Mouse (Mus musculus) kidney, postnatal 25 days (tissue): ENCODE measurements at regions not wholly inside any gene's neighbourhood (a gene's known extent, or its start where the extent isn't known, plus 50 kb on each side); places are given as distances from the start of the nearest gene placed in this dataset.

ENCODE experiments used
- DNase-seq, 2 experiments: peaks; one replicate each; pipeline ENCODE4 v3.0.0; 2021; ENCODE audit warnings: mixed read lengths in 2 of 2

DNA sequence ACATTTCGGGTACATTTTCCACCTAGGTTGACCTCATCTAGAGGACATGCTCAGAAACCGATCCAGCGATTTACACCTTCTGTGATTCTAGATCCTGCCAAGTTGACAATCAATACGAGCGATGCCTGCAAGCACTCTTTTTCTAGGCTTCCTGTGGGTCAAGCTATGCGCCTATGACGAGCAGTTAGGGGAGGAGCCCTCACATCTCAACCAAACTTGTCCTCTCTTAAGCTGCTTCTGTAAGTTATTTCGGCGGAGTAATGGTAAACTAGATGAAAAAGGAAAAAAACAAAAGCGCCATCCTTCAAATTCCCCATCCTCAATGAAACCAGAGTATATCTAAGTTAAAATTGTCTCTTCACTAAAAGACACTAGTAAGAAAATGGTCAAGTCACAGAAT is 858.5 kb downstream of the Zfp704 start:
- DNase-seq, result no peak

DNA sequence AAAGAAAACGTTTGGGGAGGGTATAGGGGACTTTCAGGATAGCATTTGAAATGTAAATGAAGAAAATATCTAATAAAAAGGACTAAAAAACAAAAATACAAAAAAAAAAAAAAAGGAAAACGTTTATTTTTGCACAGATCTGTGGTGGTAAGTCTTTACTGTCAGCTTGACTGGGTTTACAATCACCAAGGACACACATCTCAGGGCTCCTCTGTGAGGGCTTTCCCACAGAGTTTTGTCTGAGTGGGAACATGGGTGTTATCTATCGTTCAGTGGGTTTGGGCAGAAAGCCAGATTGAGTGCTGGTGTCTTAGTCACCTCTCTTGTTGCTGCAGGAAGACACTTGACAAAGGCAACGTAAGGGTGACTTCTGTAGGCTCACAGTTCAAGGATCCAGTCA is 859.0 kb downstream of the Zfp704 start:
- DNase-seq, result no peak

DNA sequence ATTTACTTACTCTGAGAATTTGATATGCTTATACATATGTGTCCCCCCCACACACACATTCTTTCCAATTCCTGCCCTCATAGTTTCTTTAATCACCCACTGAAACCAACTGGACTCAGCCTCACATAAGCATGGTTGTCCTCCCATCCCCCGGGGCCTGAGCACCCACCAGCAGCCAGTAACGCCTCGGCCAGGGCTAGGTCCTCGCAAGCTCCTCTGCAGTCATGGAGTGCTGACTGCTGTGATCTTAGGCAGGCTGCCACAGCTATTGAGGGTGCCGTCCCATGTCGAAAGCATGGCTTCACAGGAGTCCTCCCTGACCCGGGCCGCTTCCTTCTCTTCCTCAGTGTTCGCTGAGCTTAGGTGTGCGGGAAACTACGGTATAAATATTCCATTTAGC is 859.7 kb downstream of the Zfp704 start:
- no peak for DNase-seq

DNA sequence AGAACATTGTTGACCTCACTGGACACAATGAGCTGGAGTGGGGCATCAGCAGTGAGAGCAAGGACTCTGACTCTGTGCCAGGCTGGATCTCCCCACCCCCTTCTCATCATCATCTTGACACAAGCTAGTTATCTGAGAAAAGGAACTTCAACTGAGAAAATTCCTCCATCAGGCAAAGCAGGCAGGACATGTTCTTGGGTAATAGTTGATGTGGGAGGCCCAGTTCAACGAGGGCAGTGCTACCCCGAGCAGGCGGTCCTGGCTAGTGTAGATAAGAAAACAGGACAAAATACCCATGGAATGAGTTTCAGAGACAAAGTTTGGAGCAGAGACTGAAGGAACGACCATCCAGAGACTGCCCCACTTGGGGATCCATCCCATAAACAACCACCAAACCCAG is 862.7 kb downstream of the Zfp704 start:
- no peak for DNase-seq

DNA sequence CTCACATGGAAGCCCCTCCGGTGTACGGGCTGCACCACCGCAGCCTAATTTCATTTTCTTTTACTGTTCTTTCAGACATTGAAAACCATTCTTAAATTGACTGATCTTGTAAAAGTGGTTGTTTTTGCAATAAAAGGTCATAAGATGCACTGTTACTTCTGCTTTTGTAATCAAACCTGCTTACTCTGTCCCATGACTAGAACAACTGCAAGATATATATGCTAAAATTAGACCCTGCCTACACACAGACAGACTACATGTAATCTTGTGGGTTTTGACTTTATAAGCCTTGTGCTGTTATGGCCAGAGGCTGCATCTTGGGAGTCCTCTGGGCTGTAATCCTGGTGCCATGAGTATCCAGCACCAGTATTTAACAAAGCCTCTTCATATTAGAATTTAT is 863.2 kb downstream of the Zfp704 start:
- no peak for DNase-seq

DNA sequence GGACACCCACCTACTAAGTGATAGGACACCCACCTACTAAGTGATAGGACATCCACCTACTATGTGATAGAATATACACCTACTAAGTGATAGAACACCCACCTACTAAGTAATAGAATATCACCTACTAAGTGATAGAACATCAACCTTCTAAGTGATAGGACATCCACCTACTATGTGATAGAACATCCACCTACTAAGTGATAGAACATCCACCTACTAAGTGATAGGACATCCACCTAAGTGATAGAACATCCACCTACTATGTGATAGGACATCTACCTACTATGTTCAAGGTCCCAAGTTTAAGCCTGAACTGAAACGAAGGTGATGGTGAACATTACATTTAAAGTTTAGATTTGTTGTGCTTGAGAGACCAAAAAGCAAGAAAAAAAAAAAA is 863.8 kb downstream of the Zfp704 start:
- DNase-seq, result no peak

DNA sequence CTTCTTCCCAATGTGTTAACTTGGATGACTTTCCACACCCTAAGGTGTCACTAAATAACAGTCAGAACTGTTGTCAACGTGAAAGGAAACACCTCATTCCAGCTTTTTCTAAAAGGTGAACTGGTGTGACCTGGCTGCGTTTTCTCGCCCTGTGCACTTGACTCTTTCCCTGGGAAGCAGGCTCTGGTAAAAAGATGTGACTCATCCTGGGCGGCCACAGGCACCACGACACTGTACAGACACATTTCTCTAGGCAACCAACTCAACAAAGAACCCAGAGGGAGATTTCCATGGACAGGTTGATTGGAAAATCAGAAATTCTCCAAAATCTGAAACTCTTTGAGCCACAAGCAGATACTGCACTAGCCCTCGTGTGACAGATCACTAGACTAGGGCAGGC is 865.0 kb downstream of the Zfp704 start:
- no peak for DNase-seq

DNA sequence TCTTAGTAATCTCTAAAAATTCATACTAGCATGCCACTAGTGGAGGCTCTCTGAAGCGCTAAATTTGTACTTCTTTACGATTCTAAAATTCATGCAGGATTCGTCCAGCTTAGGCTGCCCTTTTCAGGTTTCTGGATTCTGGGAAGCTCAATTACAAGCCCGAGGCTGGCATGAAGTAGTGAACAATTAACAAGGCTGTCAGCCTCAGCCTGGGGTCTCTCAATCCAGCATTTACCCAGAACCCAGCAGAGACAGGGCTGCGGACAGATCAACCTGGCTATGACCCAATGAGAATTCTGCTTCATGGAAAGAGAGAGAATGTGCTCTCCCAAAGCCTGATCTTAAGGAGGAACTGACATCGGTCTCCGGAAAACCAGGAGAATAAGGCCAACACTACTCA is 866.2 kb downstream of the Zfp704 start:
- no peak for DNase-seq

DNA sequence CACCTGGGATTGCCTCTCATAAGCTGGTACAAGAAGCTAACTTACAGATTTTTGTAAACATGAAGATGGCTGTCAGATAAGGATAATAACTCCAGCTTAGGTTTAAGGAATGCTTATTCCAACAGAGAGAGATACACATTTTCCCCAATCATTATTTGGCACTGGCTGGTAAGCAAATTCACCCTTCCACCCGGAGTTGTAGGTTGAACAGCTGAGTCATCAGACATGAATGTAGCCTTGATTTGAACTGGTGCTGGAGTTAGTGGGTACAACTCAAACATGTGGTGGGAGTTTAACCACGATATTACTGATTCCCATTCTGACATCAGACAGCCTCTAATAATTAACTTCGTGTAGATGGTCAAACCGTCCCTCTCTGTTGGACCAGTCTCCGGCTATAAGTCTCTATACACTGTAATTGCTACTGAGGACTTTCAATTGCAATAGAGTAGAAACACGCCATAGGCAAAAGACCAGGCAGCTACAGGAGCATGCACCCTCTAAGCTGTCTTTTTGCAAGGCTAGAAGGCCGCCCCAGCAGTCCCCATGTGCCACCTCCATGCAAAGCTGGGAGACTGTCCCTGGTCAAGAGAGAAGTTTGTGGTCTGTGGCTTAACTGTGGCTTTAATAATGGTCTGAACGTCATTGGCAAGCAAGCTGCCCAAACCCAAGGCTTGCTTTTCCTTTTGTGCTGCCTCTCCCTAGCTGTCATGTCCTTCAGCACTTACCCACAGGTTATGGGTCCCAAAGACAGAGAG is 868.4 kb downstream of the Zfp704 start:
- no peak for DNase-seq

DNA sequence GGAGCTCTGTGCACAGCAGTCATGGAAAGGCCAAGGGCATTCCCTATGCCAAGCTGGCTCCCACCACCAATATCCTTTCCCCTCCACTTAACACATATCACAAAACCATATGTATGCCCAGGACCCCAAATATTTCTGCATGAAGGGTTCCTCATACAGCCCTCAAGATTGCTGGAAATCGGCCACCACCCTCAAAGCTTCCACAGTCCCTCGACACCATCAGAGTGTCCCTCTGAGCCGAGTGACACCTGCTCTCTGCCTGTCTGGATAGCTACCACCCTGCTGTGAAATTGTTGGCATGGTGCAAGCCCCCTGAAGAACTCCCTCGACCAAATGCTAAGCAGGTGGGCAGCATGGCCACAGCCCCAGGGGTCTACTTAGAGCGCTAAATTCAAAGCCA is 869.2 kb downstream of the Zfp704 start:
- DNase-seq, result no peak

DNA sequence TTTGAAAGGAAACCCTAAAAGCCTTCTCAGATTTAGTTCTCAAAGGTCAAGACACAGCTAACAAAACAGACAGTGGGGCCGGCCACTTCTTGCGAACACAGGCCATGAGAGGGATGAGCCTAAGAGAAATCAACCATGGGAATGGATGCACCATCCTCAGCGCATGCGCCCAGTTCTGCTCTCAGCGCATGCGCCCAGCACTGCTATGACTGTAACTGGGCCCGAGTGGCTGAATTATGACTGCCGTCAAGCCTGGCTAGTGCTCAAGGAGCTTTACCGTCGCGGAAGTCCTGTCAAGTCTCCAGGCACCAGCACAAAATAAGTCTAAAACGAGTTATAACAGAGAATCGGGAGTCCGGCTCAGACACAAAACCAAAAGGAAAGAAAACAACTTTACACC is 870.6 kb downstream of the Zfp704 start:
- DNase-seq, result no peak

DNA sequence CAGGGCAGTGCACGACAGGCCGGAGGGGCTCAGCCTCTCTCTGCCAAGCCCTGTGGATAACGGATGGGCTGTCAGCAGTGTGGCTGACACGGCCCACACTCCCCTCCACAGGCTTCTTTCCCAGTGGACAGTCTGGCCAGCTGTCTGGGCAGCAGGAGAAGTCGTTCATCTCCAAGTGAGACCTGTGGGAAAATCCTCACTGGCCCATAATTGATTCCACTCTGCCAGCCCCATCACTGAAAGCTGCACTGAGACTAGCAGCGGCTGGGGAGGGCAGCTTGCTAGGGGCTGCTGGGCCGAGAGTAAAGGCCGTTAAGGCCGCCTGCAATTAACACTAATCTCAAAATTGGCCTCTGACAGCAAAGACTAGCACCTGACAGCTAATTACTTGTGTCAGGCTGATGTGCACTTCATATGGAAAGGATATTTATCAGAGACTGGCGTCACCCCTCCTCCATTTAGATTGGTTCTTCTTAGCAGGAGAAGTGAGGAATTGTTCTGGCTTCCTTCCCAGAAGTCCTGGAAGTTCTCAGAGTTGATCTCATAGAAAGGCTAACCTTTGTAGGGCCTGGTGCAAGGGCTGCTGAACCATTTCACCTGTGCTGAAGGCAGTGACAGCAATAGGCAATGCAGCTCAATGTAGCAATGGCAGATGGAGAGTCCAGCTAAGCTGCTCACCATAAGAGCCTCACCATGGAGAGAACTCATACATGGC is 873.5 kb downstream of the Zfp704 start:
- no peak for DNase-seq

DNA sequence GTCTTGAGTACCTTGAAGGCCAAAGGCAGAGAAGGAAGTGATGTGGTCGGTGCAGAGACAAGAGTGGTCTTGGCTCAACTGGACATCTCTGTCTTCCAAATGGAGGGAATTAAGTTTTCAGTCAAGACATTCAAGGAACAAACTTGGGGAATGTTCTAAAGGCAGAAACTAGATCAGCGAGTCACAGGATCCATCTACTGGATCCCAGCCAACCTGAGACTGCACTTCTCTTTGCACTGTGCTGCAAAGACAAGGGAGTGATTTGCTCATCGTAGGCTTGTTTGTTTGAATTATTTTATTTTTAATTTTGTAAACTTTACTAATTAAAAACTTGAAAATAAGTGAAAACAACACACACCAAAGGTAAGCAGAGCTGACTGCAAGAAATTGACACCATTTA is 875.8 kb downstream of the Zfp704 start:
- no peak for DNase-seq

DNA sequence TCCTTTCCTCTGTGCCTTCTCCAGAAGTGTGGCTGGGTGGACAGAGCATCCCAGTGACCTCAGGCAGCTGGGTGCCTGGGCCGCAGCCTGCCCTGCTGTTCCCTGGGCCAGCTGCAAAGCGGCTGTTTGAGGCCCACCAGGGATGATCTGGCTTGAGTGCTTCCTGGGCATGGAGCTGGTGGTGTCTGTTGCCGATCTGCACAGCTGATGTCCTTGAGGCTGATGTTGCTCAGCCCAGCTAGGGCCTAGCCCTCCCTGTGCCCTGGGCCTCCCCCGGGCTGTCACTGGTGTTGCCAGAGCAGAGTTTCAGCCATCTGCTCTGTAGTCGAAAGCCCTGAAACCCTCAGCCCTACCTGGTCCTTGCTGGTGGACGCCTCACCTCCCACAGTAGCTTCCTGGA is 878.5 kb downstream of the Zfp704 start:
- no peak for DNase-seq

DNA sequence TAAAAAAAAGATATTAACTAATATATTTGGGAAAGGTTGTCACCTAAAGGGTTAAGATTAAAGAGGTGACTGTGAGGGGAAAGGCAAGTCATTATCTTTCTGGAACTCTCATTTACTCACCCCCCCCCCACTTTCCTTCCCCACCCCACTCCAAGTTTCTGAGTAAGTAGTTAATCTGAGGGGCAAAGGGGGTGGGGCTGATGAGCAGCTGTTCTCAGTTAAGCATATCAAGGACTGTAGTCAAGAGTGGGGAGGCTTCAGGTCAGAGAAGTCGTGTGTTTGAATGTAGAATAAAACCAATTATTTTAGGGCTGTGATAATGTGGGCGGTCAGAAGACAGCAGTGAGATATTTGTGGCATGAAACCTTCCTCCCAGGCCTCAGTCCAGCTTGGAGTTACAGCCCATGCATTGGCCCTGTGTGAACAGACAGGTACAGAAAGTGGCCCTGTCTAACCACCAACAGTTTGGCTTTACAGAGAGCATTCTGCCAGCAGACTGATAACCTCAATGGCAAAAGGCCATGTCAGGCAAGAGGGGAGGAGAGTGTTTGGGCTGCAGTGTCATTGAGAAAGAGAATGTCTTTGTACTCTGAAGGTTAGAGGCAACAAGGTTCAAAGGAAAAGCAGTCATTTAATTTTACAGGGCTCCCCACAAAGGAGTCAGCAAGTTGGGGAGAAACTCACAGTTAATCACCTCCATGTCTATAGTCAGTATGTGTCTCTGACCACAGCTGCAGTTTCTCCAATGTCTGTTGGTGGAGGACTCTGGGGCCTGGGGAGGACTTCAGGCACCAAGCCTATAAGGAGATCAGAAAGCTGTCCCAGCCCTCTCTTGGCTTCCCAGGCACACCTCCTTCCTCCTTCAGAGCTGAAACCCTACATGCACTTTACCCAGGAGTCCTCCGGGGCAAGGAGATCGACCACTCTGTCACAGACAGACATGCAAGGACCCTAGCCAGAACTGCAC is 888.0 kb downstream of the Zfp704 start:
- DNase-seq, result no peak

DNA sequence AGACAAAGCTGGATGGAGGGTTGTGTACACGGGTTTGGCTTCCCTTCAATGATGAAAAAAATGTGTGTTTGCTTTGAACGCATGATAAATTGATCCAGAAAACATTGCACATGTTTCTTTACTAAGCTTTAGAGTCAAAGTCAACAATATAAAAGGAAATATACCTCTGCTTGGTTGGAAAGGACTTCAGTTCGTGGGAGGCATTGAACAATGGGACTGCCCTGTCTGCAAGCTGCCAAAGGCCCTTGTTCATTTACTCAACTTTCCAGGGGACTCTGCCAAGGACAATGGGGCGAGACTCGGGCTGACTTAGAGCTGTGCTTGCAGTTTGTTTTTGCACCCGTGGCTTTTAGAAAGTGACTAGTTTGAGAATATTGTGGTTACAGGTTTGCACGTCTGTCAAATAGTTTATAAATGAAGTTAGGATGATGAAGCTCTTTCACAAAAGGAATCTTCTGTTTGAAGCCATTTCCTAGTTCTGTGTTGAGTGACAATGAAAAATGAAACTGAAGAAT is 889.2 kb downstream of the Zfp704 start:
- no peak for DNase-seq

DNA sequence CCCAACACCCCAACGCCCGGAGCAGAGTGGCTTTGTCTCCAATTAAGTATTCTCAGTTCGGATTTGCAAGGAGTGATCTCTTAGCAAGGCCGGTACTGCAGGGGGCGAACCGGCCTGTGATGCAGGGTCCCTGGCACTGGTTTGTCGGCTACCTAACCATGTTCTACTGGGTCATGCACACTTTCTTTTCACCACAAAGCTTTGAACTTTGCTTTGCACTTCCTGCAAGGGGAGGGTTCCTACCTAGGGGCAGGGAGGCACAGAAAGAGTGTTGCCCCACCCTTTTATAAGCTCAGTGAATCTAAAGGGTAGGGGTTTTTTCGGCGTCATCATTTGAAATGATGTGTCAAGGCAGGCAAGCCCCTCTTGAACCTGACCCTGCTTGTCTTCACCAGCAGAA is 891.7 kb downstream of the Zfp704 start:
- no peak for DNase-seq

DNA sequence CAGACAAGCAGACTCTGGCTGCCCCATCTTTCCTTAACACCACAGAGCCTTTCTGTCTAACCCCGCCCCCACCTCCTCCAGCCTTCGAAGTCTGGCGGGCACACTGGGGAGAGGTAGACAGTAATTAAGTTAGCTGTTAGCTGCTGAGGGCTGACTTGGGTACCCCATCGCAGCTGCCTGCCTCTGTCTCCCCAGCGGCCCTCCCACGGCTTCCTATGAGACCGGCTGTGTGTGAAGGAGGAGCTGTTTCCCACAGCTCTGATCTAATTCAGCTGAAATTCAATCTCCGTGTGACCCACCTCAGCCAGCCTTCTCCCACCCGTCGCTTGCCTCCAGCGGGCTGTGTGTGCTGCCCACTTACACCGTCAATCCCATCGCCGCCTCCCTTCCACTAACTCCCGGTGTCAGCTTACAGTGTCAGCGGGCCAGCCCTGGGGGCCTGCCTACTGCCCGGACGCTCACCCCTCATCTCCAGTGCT is 892.5 kb downstream of the Zfp704 start:
- peak in 1 of 2 experiments; percentile 11 for DNase-seq
